Mouse (Mus musculus) heart, postnatal 14 days (tissue): ENCODE data around the gene Il1rl1. TPM values are rescaled to one million over a fixed set of nuclear protein-coding genes. Genes with fewer than 3 reads are reported as not detected.

Experiments
- DNase-seq, 2 experiments: peaks; one replicate each; pipeline ENCODE4 v3.0.0; 2021 to 2022
- intact Hi-C: fragments of 180-260 bp; cut with DNase I; formaldehyde crosslinking; loops from one replicate; pipeline ENCODE4 v1.15.1; 2025
- total RNA-seq, 2 experiments: library from RNA; stranded (reverse); gene quantifications; 2 replicates each; pipeline ENCODE4 v1.2.3; 2021

Gene Il1rl1
- total RNA-seq, 2 experiments from 2014 or later, result 2.0 to 2.7 TPM

GRCm38 (mm10) chr1:40435936-40436335, 6.6 kb downstream of the Il1rl1 start:
- no peak for DNase-seq
- intact Hi-C loops, result no loop called here

GRCm38 (mm10) chr1:40437340-40437739, 8.0 kb downstream of the Il1rl1 start:
- intact Hi-C loops, result no loop called here
- no peak for DNase-seq

- DNase-seq, result no peak
- intact Hi-C loops, result no loop called here
Observed at GRCm38 (mm10) chr1:40439504-40439903, 10.1 kb downstream of the Il1rl1 start.

DNA sequence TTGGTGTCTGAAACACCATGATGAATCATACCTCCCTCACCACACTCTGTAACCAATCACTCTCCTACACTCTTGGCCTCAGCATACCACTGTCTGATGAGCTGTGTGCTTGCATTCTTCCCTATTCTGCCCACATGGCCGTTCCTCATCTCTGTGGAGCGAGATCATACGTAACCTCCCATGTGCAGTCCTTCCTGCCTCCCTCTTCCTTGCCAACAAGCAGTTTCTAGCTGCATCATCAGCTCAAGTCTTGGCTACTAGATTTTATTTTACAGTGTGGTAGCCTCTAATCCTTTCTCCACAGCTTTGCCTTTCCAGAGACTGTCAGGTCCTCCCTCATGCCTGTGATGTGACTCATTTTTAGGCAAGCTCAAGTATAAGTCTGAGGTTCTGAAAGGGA, 15.4 kb downstream of the Il1rl1 start:
- intact Hi-C loops, result no loop called here
- DNase-seq, result no peak

DNA sequence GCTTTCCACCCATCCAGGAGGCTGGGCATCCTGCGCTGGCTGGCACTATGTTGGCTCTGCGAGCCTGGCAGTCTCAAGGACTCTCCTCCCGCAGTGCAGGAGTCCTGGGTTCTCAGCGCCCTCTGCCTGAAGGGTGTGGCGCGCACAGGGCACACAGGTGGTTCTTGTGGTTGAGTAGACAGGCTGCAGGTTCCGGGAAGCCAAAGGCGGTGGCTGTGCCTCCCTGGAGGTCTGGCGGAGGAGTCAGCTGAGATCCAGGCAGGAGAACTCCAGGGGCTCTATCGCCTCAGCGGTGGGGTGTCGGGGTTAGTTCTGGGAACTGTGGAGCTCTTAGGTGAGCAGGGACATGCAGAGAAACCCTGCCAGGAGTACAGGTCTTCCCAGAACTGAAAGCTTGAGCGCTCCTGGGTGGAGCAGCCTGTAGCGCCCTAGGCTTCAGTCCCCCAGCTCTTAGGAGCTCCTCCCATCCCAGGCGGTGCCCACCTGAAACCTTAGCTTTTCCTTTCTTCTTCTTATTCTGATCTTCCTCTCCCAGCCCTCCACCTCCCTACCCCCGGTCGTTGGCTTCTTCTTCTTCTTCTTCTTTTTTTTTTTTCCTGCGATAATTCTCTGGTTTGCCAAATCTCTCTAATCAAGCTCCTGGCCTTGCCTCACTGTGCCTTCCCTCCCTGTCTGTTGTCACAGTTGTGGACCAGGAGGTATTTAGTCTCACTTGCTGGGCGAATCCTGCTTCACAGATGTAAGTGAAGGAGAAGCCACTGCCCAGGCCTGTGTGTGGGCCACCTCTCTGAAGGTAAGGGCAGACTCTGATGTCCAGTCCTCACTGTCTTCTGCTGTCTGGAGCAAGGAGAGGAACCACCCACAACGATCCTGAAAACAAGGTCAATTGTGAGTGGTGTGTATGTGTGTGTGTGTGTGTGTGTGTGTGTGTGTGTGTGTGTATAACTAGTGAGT, 36.4 kb downstream of the Il1rl1 start, which contains the start of gene Il18r1:
TSS of gene Il18r1 (plus strand) at position 76 of the 954 bp plus-strand sequence.
- intact Hi-C loops, result no loop called here
- peak in 1 of 2 experiments; percentile 10 for DNase-seq

GRCm38 (mm10) chr1:40467306-40467705, 37.9 kb downstream of the Il1rl1 start:
- DNase-seq, result no peak
- intact Hi-C loops, result no loop called here

GRCm38 (mm10) chr1:40468805-40469204, 39.4 kb downstream of the Il1rl1 start:
- no peak for DNase-seq
- intact Hi-C loops, result no loop called here

DNA sequence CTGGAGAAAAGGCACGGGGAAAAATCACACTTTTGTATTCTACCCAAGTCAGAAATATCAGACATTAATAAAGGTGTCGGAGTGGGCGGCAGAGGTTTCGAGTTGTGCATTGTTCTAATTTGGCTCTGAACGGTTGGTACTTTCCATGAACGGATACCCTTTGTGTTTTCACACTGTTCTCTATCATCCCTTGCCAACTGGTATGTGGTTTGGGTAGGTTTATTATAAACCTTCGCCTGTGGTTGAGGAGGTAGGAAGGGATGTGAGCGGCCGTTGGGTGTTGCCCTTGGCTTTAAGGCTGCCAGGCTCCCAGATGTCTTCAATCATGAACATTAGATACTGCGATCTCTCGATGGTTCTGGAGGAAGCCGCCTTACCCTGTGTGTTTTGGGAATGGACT, 40.5 kb downstream of the Il1rl1 start:
- no peak for DNase-seq
- intact Hi-C loops, result no loop called here

DNA sequence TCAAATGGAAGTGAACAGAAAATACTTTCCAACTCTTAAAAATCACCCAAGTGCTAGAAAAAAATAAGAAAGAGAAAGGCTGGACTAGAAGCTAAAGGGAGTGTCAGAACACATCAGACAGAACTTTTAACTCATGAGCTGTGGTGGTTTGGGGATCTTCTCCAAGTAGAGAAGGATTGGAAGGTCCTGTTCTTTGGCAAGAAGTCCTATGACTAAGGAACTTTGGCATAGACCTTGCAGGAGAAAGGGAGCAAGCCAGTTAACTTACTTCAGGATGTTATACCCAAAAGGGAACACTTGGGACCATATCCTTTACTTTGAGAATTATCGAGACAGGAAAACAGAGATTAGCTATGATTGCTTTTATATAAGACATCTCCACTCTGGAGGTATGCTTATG, 43.0 kb downstream of the Il1rl1 start:
- DNase-seq, result no peak
- intact Hi-C loops, result no loop called here

GRCm38 (mm10) chr1:40473640-40474039, 44.3 kb downstream of the Il1rl1 start:
- no peak for DNase-seq
- intact Hi-C loops, result no loop called here

GRCm38 (mm10) chr1:40474336-40474735, 45.0 kb downstream of the Il1rl1 start:
- intact Hi-C loops, result no loop called here
- no peak for DNase-seq

GRCm38 (mm10) chr1:40475697-40476096, 46.3 kb downstream of the Il1rl1 start:
- intact Hi-C loops, result no loop called here
- no peak for DNase-seq

DNA sequence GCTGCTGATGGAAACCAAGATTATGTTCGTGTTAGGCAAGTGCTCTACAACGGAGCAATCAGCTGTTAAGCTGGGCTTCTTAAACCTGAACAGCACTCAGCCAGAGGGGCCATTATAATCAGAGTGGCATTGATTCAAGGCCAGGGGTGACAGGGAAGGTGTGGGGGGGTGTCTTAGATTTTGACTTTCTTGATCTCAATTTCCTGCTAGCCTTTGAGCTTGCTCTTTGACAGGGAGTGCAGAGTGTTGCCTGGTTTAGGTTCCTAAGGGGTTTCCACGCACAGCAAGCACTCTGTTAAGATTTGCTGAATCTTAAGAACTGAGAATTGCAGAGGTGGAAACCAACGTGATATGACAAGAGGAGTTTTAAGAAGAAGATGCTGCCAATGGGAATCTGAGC, 47.4 kb downstream of the Il1rl1 start:
- intact Hi-C loops, result no loop called here
- DNase-seq, result no peak

GRCm38 (mm10) chr1:40479505-40479923, 50.1 kb downstream of the Il1rl1 start:
- intact Hi-C loops, result no loop called here
- no peak for DNase-seq

DNA sequence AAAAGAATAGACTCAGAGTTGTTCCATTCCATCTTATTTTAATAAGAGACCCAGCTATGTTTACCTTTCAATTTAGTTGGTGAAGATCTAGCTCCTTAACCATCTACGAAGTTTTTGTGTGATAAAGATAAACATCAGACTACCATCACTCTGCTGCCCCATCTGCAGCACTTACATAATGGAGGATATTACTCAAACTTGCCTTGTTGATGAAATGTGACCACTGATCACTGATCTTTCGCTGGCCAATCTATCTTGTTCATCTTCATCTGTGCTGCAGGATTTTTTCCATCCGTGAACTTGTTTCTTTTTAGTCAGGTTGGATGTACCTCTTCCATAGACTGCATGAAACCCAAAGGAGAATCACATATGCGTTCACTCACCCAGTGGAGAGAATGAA, 65.2 kb downstream of the Il1rl1 start:
- no peak for DNase-seq
- intact Hi-C loops, result no loop called here

GRCm38 (mm10) chr1:40499708-40500107, 70.3 kb downstream of the Il1rl1 start:
- DNase-seq, result no peak
- intact Hi-C loops, result no loop called here

- DNase-seq, result no peak
- intact Hi-C loops, result no loop called here
Observed at GRCm38 (mm10) chr1:40501126-40501525, 71.8 kb downstream of the Il1rl1 start.

- intact Hi-C loops, result no loop called here
Observed at GRCm38 (mm10) chr1:40501546-40502398, 72.4 kb downstream of the Il1rl1 start.

DNA sequence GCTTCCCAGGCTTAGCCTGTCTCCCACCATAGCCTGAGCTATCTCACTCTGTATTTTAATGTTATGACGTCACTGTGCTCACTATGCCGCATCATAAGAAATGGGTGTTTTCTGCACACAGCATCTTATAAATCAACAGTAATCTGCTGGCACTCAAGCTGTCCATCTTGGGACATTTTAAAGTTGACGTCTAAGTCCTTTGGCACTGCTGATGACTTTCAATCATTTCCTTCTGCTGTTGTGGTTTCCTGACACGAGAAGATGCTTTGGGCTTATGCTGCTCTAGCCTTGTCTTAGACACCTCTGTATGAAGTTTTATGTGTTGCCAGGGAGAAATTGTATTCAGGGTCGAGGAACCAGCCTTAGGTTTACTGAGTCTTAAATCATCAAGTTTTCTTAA, 75.2 kb downstream of the Il1rl1 start:
- intact Hi-C loops, result no loop called here
- no peak for DNase-seq

More at GRCm38 (mm10) chr1:40501546-40502398, 72.4 kb downstream of the Il1rl1 start:
- DNase-seq, result no peak
